Mouse (Mus musculus): ENCODE measurements around the gene Gp1ba. TPM values are rescaled to one million over a fixed set of nuclear protein-coding genes. Genes with fewer than 3 reads are reported as not detected.

Gp1ba gene
- total RNA-seq, 2 experiments from 2014 or later, result not detected

- no peak for DNase-seq
These were observed 31.6 kb downstream of the Gp1ba start for GRCm38 (mm10) chr11:70670483-70670882.

GRCm38 (mm10) chr11:70671333-70672047 lies 32.6 kb downstream of the Gp1ba start:
- DNase-seq, result no peak

GRCm38 (mm10) chr11:70674014-70674413 lies 35.1 kb downstream of the Gp1ba start:
- DNase-seq, result no peak

GRCm38 (mm10) chr11:70674501-70674900 lies 35.6 kb downstream of the Gp1ba start:
- no peak for DNase-seq

GRCm38 (mm10) chr11:70678092-70678491 lies 39.2 kb downstream of the Gp1ba start:
- DNase-seq, result no peak

- no peak for DNase-seq
These were observed 39.7 kb downstream of the Gp1ba start for GRCm38 (mm10) chr11:70678576-70678975.

- DNase-seq, result no peak
These were observed 40.4 kb downstream of the Gp1ba start for GRCm38 (mm10) chr11:70679361-70679760.

- DNase-seq, result no peak
These were observed 41.0 kb downstream of the Gp1ba start for GRCm38 (mm10) chr11:70679894-70680293.

- DNase-seq, result no peak
These were observed 42.2 kb downstream of the Gp1ba start for GRCm38 (mm10) chr11:70681170-70681569.

- no peak for DNase-seq
These were observed 43.1 kb downstream of the Gp1ba start for GRCm38 (mm10) chr11:70681897-70682581.

GRCm38 (mm10) chr11:70683640-70684039 lies 44.7 kb downstream of the Gp1ba start:
- DNase-seq, result no peak

GRCm38 (mm10) chr11:70686901-70687566 lies 48.1 kb downstream of the Gp1ba start:
- DNase-seq, result peak; percentile 76 to 77

GRCm38 (mm10) chr11:70687601-70688199 lies 48.8 kb downstream of the Gp1ba start, which contains the start of gene Camta2:
Gene Camta2, minus strand, starts transcription at chr11:70688105.
- peak; percentile 88 to 91 for DNase-seq

- DNase-seq, result no peak
These were observed 49.5 kb downstream of the Gp1ba start for GRCm38 (mm10) chr11:70688372-70688771.

GRCm38 (mm10) chr11:70689578-70689977 lies 50.7 kb downstream of the Gp1ba start:
- no peak for DNase-seq

Other genes with a start within 250 kb of the Gp1ba start
- 10 to 100 TPM; 33.3 to 36.2 TPM for gene Pelp1, start 229.1 kb upstream of the Gp1ba start, total RNA-seq (2021)
- 100 to 1,000 TPM; 103 to 112 TPM for gene Arrb2, start 206.5 kb upstream of the Gp1ba start, total RNA-seq (2021)
- gene Med11, start 187.2 kb upstream of the Gp1ba start, total RNA-seq (2021), result 10 to 100 TPM; 13.2 to 17.3 TPM
- under 1 TPM; 0.25 to 0.46 TPM for gene Zmynd15, start 179.7 kb upstream of the Gp1ba start, total RNA-seq (2021)
- under 1 TPM; 0.68 to 0.97 TPM for gene Cxcl16, start 179.1 kb upstream of the Gp1ba start, total RNA-seq (2021)
- gene Tm4sf5, start 133.9 kb upstream of the Gp1ba start, total RNA-seq (2021), result not detected
- gene Vmo1, start 124.5 kb upstream of the Gp1ba start, total RNA-seq (2021), result not detected
- gene Gltpd2, start 119.9 kb upstream of the Gp1ba start, total RNA-seq (2021), result not detected
- gene Psmb6, start 113.8 kb upstream of the Gp1ba start, total RNA-seq (2021), result 100 to 1,000 TPM; 174 to 193 TPM
- gene Gm40193, start 106.2 kb upstream of the Gp1ba start, total RNA-seq (2021), result not detected
- 10 to 100 TPM; 17.5 to 17.7 TPM for gene Pld2, start 99.1 kb upstream of the Gp1ba start, total RNA-seq (2021)
- 100 to 1,000 TPM; 448 to 494 TPM for gene Mink1, start 76.2 kb upstream of the Gp1ba start, total RNA-seq (2021)
- 1 to 10 TPM; 1.2 to 1.7 TPM for gene 4930544D05Rik, start 23.3 kb upstream of the Gp1ba start, total RNA-seq (2021)
- not detected for gene Chrne, start 19.9 kb upstream of the Gp1ba start, total RNA-seq (2021)
- gene Rnf167, start 8.1 kb downstream of the Gp1ba start, total RNA-seq (2021), result 10 to 100 TPM; 85.6 to 88.0 TPM
- gene Slc25a11, start 8.4 kb downstream of the Gp1ba start, total RNA-seq (2021), result 100 to 1,000 TPM; 115 to 119 TPM
- 100 to 1,000 TPM; 346 to 373 TPM for gene Pfn1, start 15.5 kb downstream of the Gp1ba start, total RNA-seq (2021)
- gene Eno3, start 18.1 kb downstream of the Gp1ba start, total RNA-seq (2021), result 1 to 10 TPM; 5.2 to 7.4 TPM
- gene Spag7, start 30.3 kb downstream of the Gp1ba start, total RNA-seq (2021), result 10 to 100 TPM; 48.2 to 50.8 TPM
- gene Camta2, start 49.0 kb downstream of the Gp1ba start, total RNA-seq (2021), result 100 to 1,000 TPM; 362 to 388 TPM
- gene Inca1, start 61.0 kb downstream of the Gp1ba start, total RNA-seq (2021), result 1 to 10 TPM; 3.0 to 3.5 TPM
- gene Kif1c, start 61.4 kb downstream of the Gp1ba start, total RNA-seq (2021), result 10 to 100 TPM; 75.2 to 83.8 TPM
- gene Zfp3, start 125.1 kb downstream of the Gp1ba start, total RNA-seq (2021), result 10 to 100 TPM; 21.9 to 23.2 TPM
- gene Scimp, start 173.5 kb downstream of the Gp1ba start, total RNA-seq (2021), result not detected
- 100 to 1,000 TPM; 126 to 128 TPM for gene Rabep1, start 205.7 kb downstream of the Gp1ba start, total RNA-seq (2021)

Data from layer of hippocampus, postnatal 36 days (tissue).